Mouse (Mus musculus): ENCODE data around the gene Uimc1. TPM values are rescaled to one million over a fixed set of nuclear protein-coding genes. Genes with fewer than 3 reads are reported as not detected.

Gene Uimc1
- polyA plus RNA-seq, 1 experiment from 2014 or later: 29.1 TPM

GRCm38 (mm10) chr13:55075597-55075996 lies 24.5 kb downstream of the Uimc1 start:
- H3K4me3 ChIP-seq (ENCODE audit: low read depth, low read length): no peak overlapping the region
- H3K27me3 ChIP-seq (ENCODE audit: control insufficient read depth, insufficient read depth, low read length): no peaks in the 10 kb centered on the region
- WGBS: 61% methylated on average over 5 of the region's 5 CpGs

GRCm38 (mm10) chr13:55071322-55071721 lies 28.8 kb downstream of the Uimc1 start:
- no peaks in the 10 kb centered on the region for H3K9me3 ChIP-seq (ENCODE audit: control insufficient read depth, low read depth, low read length)
- no peak for ATAC-seq (ENCODE audit: insufficient number of reproducible peaks, insufficient read depth, low FRiP score, low read depth)
- WGBS: 4% methylated on average over 3 of the region's 3 CpGs

More at GRCm38 (mm10) chr13:55075597-55075996, 24.5 kb downstream of the Uimc1 start:
- Histone ChIP-seq H3K9me3 (ENCODE audit: control insufficient read depth, low read depth, low read length) (no peaks in the 10 kb centered on the region), H3K36me3 (ENCODE audit: control insufficient read depth, insufficient read depth, low read length) (peaks cover 8% of the 10 kb centered on the region; the same call in 1 of the 2 replicates), H3K4me1 (ENCODE audit: control insufficient read depth, insufficient read depth, low read length) (no peaks in the 10 kb centered on the region), H3K27ac (ENCODE audit: low read length) (no peak overlapping the region), H3K4me2 (replicated peaks; ENCODE audit: low read depth, low read length) (no peak overlapping the region), H3K9ac (replicated peaks; ENCODE audit: low read depth, low read length) (no peak overlapping the region)
- ATAC-seq (ENCODE audit: insufficient number of reproducible peaks, insufficient read depth, low FRiP score, low read depth): no peak

DNA sequence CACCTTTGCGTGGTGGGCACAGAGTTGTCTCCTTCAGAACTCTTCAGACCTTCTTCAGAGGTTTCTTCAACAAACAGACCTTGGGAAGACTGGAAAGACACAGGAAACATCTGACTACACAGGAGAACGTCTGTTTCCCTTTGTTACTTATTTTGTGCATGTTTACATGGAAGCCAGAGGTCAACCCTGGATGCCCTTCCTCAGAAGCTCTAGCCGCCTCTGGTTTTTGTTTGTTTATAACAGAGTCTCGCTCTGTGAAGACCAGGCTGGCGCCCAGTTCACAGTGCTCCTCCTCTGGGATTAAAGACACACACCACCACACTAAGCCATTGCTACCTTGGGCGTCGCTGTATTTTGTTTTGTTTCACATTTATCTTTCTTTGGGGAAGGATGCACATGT lies 30.4 kb downstream of the Uimc1 start:
- Histone ChIP-seq H3K27ac (ENCODE audit: low read length) (no peak overlapping the region), H3K4me3 (ENCODE audit: low read depth, low read length) (no peak overlapping the region), H3K4me1 (ENCODE audit: control insufficient read depth, insufficient read depth, low read length) (no peaks in the 10 kb centered on the region), H3K36me3 (ENCODE audit: control insufficient read depth, insufficient read depth, low read length) (no peaks in the 10 kb centered on the region; the same call in 1 of the 2 replicates), H3K4me2 (replicated peaks; ENCODE audit: low read depth, low read length) (no peak overlapping the region), H3K9ac (replicated peaks; ENCODE audit: low read depth, low read length) (no peak overlapping the region), H3K27me3 (ENCODE audit: control insufficient read depth, insufficient read depth, low read length) (no peaks in the 10 kb centered on the region), H3K9me3 (ENCODE audit: control insufficient read depth, low read depth, low read length) (no peaks in the 10 kb centered on the region)
- 49% methylated on average over 7 of the region's 7 CpGs for WGBS
- ATAC-seq (ENCODE audit: insufficient number of reproducible peaks, insufficient read depth, low FRiP score, low read depth): no peak

More at GRCm38 (mm10) chr13:55071322-55071721, 28.8 kb downstream of the Uimc1 start:
- Histone ChIP-seq H3K4me2 (replicated peaks; ENCODE audit: low read depth, low read length) (no peak overlapping the region), H3K9ac (replicated peaks; ENCODE audit: low read depth, low read length) (no peak overlapping the region), H3K36me3 (ENCODE audit: control insufficient read depth, insufficient read depth, low read length) (peaks cover 8% of the 10 kb centered on the region; the same call in 1 of the 2 replicates), H3K4me3 (ENCODE audit: low read depth, low read length) (no peak overlapping the region), H3K4me1 (ENCODE audit: control insufficient read depth, insufficient read depth, low read length) (no peaks in the 10 kb centered on the region), H3K27ac (ENCODE audit: low read length) (no peak overlapping the region), H3K27me3 (ENCODE audit: control insufficient read depth, insufficient read depth, low read length) (no peaks in the 10 kb centered on the region)

- Histone ChIP-seq H3K9ac (replicated peaks; ENCODE audit: low read depth, low read length) (no peak overlapping the region), H3K36me3 (ENCODE audit: control insufficient read depth, insufficient read depth, low read length) (no peaks in the 10 kb centered on the region; the same call in 1 of the 2 replicates), H3K9me3 (ENCODE audit: control insufficient read depth, low read depth, low read length) (no peaks in the 10 kb centered on the region), H3K4me1 (ENCODE audit: control insufficient read depth, insufficient read depth, low read length) (no peaks in the 10 kb centered on the region), H3K4me3 (ENCODE audit: low read depth, low read length) (no peak overlapping the region), H3K4me2 (replicated peaks; ENCODE audit: low read depth, low read length) (no peak overlapping the region), H3K27me3 (ENCODE audit: control insufficient read depth, insufficient read depth, low read length) (no peaks in the 10 kb centered on the region), H3K27ac (ENCODE audit: low read length) (no peak overlapping the region)
- no peak for ATAC-seq (ENCODE audit: insufficient number of reproducible peaks, insufficient read depth, low FRiP score, low read depth)
- 75% methylated on average over 2 of the region's 2 CpGs for WGBS
Measured at GRCm38 (mm10) chr13:55063276-55063675, 36.8 kb downstream of the Uimc1 start.

DNA sequence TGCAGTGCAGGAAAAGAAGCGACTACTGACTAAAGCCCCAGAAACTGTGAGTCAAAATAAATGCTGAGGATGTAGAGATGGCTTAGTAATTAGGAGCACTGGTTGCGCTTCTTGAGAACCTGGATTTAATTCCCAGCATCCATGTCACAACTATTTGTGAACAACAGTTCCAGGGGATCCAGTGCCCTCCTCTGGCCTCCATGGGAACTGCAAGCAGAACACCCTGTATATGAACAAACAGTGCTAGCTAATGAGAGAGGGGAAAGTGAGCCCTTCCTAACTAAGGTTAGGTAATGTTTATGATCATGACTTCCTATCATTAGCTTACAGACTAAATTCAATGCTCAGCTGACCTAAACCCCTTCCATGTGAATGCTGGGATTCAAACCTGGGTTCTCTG lies 42.1 kb downstream of the Uimc1 start:
- Histone ChIP-seq H3K36me3 (ENCODE audit: control insufficient read depth, insufficient read depth, low read length) (0 out of 2 replicates have a peak, but pooled peaks cover 2% of the 10 kb centered on the region), H3K9me3 (ENCODE audit: control insufficient read depth, low read depth, low read length) (no peaks in the 10 kb centered on the region), H3K9ac (replicated peaks; ENCODE audit: low read depth, low read length) (no peak overlapping the region), H3K27me3 (ENCODE audit: control insufficient read depth, insufficient read depth, low read length) (no peaks in the 10 kb centered on the region), H3K4me1 (ENCODE audit: control insufficient read depth, insufficient read depth, low read length) (no peaks in the 10 kb centered on the region), H3K27ac (ENCODE audit: low read length) (no peak overlapping the region), H3K4me3 (ENCODE audit: low read depth, low read length) (no peak overlapping the region), H3K4me2 (replicated peaks; ENCODE audit: low read depth, low read length) (no peak overlapping the region)
- WGBS: 94% methylated on average over 2 of the region's 2 CpGs
- no peak for ATAC-seq (ENCODE audit: insufficient number of reproducible peaks, insufficient read depth, low FRiP score, low read depth)

- Histone ChIP-seq H3K4me3 (ENCODE audit: low read depth, low read length) (no peak overlapping the region), H3K9me3 (ENCODE audit: control insufficient read depth, low read depth, low read length) (no peaks in the 10 kb centered on the region), H3K9ac (replicated peaks; ENCODE audit: low read depth, low read length) (no peak overlapping the region), H3K27me3 (ENCODE audit: control insufficient read depth, insufficient read depth, low read length) (no peaks in the 10 kb centered on the region), H3K27ac (ENCODE audit: low read length) (no peak overlapping the region), H3K4me2 (replicated peaks; ENCODE audit: low read depth, low read length) (no peak overlapping the region), H3K36me3 (ENCODE audit: control insufficient read depth, insufficient read depth, low read length) (peaks cover 5% of the 10 kb centered on the region; the same call in 1 of the 2 replicates), H3K4me1 (ENCODE audit: control insufficient read depth, insufficient read depth, low read length) (no peaks in the 10 kb centered on the region)
- WGBS: 79% methylated on average over 3 of the region's 3 CpGs
- ATAC-seq (ENCODE audit: insufficient number of reproducible peaks, insufficient read depth, low FRiP score, low read depth): no peak
Measured at GRCm38 (mm10) chr13:55047706-55048105, 52.4 kb downstream of the Uimc1 start.

DNA sequence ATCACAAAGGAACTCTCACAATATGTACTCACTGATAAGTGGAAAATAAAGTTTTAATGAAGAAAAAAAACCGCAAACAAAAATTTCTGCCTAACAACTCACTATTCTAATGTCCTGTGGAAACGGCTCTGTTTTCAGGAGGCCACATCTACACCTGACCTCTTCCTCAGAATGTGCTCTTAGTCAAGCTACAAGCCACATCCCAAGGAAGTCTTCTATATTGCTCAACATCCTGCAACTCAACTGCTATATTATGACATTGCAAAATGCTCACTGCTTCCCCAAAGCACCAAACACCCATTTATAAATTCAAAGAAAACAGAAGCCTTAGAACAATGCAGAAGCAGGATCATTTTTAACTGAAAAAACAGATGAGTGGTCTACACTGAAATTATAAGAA lies 60.1 kb downstream of the Uimc1 start:
- 94% methylated on average over 2 of the region's 2 CpGs for WGBS

DNA sequence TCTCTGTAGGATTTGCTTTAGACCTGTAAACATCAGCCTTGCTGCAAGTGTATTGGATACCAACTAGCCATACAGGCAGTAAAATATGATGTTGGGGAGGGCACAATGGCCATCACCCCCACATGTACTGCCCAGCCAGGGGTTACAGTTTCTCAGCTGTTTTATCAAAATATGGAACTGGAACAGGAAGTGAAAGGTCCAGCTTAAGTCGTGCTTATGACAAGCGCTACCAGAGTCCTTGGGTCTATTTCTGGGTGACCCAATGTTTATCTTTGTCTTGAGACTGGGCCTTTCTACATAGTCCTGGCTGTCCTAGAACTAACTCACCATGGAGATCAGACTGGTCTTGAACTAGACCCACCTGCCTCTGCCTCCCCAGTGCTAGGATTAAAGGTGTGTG lies 75.9 kb downstream of the Uimc1 start:
- H3K36me3 ChIP-seq (ENCODE audit: control insufficient read depth, insufficient read depth, low read length): 0 out of 2 replicates have a peak, but pooled peaks cover 4% of the 10 kb centered on the region
- H3K27ac ChIP-seq (ENCODE audit: low read length): no peak overlapping the region
- 85% methylated on average over 2 of the region's 2 CpGs for WGBS
- H3K4me3 ChIP-seq (ENCODE audit: low read depth, low read length): no peak overlapping the region
- no peaks in the 10 kb centered on the region for H3K9me3 ChIP-seq (ENCODE audit: control insufficient read depth, low read depth, low read length)
- H3K27me3 ChIP-seq (ENCODE audit: control insufficient read depth, insufficient read depth, low read length): no peaks in the 10 kb centered on the region
- H3K4me1 ChIP-seq (ENCODE audit: control insufficient read depth, insufficient read depth, low read length): no peaks in the 10 kb centered on the region
- H3K9ac ChIP-seq (replicated peaks; ENCODE audit: low read depth, low read length): no peak overlapping the region
- no peak overlapping the region for H3K4me2 ChIP-seq (replicated peaks; ENCODE audit: low read depth, low read length)
- ATAC-seq (ENCODE audit: insufficient number of reproducible peaks, insufficient read depth, low FRiP score, low read depth): no peak

More for the DNA sequence above, 60.1 kb downstream of the Uimc1 start:
- no peaks in the 10 kb centered on the region for H3K9me3 ChIP-seq (ENCODE audit: control insufficient read depth, low read depth, low read length)
- no peaks in the 10 kb centered on the region for H3K27me3 ChIP-seq (ENCODE audit: control insufficient read depth, insufficient read depth, low read length)
- H3K4me2 ChIP-seq (replicated peaks; ENCODE audit: low read depth, low read length): no peak overlapping the region
- H3K4me3 ChIP-seq (ENCODE audit: low read depth, low read length): no peak overlapping the region
- no peak overlapping the region for H3K27ac ChIP-seq (ENCODE audit: low read length)
- no peak overlapping the region for H3K9ac ChIP-seq (replicated peaks; ENCODE audit: low read depth, low read length)
- H3K36me3 ChIP-seq (ENCODE audit: control insufficient read depth, insufficient read depth, low read length): peaks cover 6% of the 10 kb centered on the region
- H3K4me1 ChIP-seq (ENCODE audit: control insufficient read depth, insufficient read depth, low read length): no peaks in the 10 kb centered on the region
- no peak for ATAC-seq (ENCODE audit: insufficient number of reproducible peaks, insufficient read depth, low FRiP score, low read depth)

DNA sequence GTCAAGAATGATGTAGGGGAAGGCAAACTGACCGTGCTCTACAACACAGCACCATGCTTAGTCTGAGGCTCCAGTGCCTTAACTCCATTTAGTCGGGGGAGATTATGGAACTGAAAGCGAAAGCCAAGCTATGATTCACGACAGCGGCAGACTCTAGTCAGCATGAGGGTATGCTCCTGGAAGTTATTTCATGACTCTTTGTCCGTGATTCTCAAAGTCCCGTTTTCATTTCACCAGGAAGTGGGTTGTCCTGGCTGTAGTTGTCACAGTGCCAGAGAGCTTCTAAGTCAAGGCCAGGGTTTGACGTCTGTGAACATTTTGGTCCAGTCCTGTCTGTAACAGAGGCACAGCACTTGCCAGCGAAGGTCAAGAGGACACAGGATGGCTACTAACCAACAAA lies 77.4 kb downstream of the Uimc1 start:
- no peak overlapping the region for H3K27ac ChIP-seq (ENCODE audit: low read length)
- WGBS: 74% methylated on average over 9 of the region's 9 CpGs
- H3K4me3 ChIP-seq (ENCODE audit: low read depth, low read length): no peak overlapping the region
- no peak for ATAC-seq (ENCODE audit: insufficient number of reproducible peaks, insufficient read depth, low FRiP score, low read depth)
- no peaks in the 10 kb centered on the region for H3K36me3 ChIP-seq (ENCODE audit: control insufficient read depth, insufficient read depth, low read length)
- H3K4me2 ChIP-seq (replicated peaks; ENCODE audit: low read depth, low read length): no peak overlapping the region
- no peaks in the 10 kb centered on the region for H3K27me3 ChIP-seq (ENCODE audit: control insufficient read depth, insufficient read depth, low read length)
- H3K9me3 ChIP-seq (ENCODE audit: control insufficient read depth, low read depth, low read length): no peaks in the 10 kb centered on the region
- H3K4me1 ChIP-seq (ENCODE audit: control insufficient read depth, insufficient read depth, low read length): no peaks in the 10 kb centered on the region
- no peak overlapping the region for H3K9ac ChIP-seq (replicated peaks; ENCODE audit: low read depth, low read length)

All from stomach, embryonic 14.5 days (tissue).